Mouse (Mus musculus): ENCODE results near the gene Tmem150c. TPM values are rescaled to one million over a fixed set of nuclear protein-coding genes. Genes with fewer than 3 reads are reported as not detected.

Tmem150c gene
- polyA plus RNA-seq (2015; fragmentation: Nextera tagmentation; extraction: Ambion mirVana) = 18.4 and 21.9 TPM in 2 replicates

DNA sequence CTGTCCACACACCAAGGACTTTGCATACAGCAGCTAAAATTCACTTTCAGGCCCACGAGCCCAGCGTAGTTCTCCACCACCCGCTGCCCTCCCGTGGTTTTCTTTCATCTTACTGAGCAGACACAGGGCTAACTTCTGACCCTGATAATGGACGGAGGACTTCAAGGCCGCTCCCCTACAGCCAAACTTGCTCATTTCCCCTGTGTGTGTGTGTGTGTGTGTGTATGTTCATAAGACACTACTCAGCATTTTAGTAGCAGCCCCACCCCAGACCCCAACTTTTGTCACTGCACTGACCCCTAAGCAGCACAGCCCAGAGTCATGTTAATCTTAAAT lies at the start of gene Tmem150c:
TSS of gene Tmem150c (minus strand) at position 171 of the 336 bp plus-strand sequence.
- H3K4me3 ChIP-seq (replicated peaks) = peak within 1 kb of the TSS; percentile 78
- peak within 1 kb of the TSS; percentile 68 for H3K9ac ChIP-seq
- ATAC-seq (replicated peaks; ENCODE audit: low FRiP score) = no peak; the same call in 1 of the 2 replicates
- H3K36me3 ChIP-seq = no peaks in the 10 kb centered on the region
- H3K4me2 ChIP-seq = peak within 1 kb of the TSS; percentile 99
- peaks cover 22% of the 10 kb centered on the region for H3K4me1 ChIP-seq
- 5% methylated on average over 6 of the region's 6 CpGs for WGBS
- H3K9me3 ChIP-seq (replicated peaks) = no peaks in the 10 kb centered on the region
- H3K27me3 ChIP-seq = peaks cover 31% of the 10 kb centered on the region
- peak within 1 kb of the TSS; percentile 73 for H3K27ac ChIP-seq

- H3K4me1 ChIP-seq = 0 out of 2 replicates have a peak, but pooled peaks cover 2% of the 10 kb centered on the region
- no peaks in the 10 kb centered on the region for H3K9me3 ChIP-seq (replicated peaks)
- no peak overlapping the region for H3K9ac ChIP-seq
- WGBS = 65% methylated on average over 7 of the region's 7 CpGs
- no peak overlapping the region for H3K27ac ChIP-seq
- no peaks in the 10 kb centered on the region for H3K27me3 ChIP-seq
- no peaks in the 10 kb centered on the region for H3K36me3 ChIP-seq
- ATAC-seq (replicated peaks; ENCODE audit: low FRiP score) = no peak
- no peak overlapping the region for H3K4me2 ChIP-seq
- no peak overlapping the region for H3K4me3 ChIP-seq (replicated peaks)
Measured at GRCm38 (mm10) chr5:100209093-100209492, 49.5 kb upstream of the Tmem150c start.

- no peak overlapping the region for H3K27ac ChIP-seq
- H3K4me2 ChIP-seq = no peak overlapping the region
- H3K9me3 ChIP-seq (replicated peaks) = no peaks in the 10 kb centered on the region
- H3K9ac ChIP-seq = no peak overlapping the region
- 51% methylated on average over 6 of the region's 6 CpGs for WGBS
- H3K36me3 ChIP-seq = no peaks in the 10 kb centered on the region
- H3K4me3 ChIP-seq (replicated peaks) = no peak overlapping the region
- no peaks in the 10 kb centered on the region for H3K27me3 ChIP-seq
- 0 out of 2 replicates have a peak, but pooled peaks cover 2% of the 10 kb centered on the region for H3K4me1 ChIP-seq
- ATAC-seq (replicated peaks; ENCODE audit: low FRiP score) = no peak
Measured at GRCm38 (mm10) chr5:100206675-100207074, 47.1 kb upstream of the Tmem150c start.

GRCm38 (mm10) chr5:100205519-100206189 lies 46.0 kb upstream of the Tmem150c start:
- H3K27ac ChIP-seq = no peak overlapping the region
- H3K4me3 ChIP-seq (replicated peaks) = no peak overlapping the region
- H3K36me3 ChIP-seq = no peaks in the 10 kb centered on the region
- H3K9ac ChIP-seq = no peak overlapping the region
- H3K27me3 ChIP-seq = no peaks in the 10 kb centered on the region
- H3K4me1 ChIP-seq = 0 out of 2 replicates have a peak, but pooled peaks cover 2% of the 10 kb centered on the region
- 78% methylated on average over 9 of the region's 9 CpGs for WGBS
- no peaks in the 10 kb centered on the region for H3K9me3 ChIP-seq (replicated peaks)
- no peak for ATAC-seq (replicated peaks; ENCODE audit: low FRiP score)
- no peak overlapping the region for H3K4me2 ChIP-seq

DNA sequence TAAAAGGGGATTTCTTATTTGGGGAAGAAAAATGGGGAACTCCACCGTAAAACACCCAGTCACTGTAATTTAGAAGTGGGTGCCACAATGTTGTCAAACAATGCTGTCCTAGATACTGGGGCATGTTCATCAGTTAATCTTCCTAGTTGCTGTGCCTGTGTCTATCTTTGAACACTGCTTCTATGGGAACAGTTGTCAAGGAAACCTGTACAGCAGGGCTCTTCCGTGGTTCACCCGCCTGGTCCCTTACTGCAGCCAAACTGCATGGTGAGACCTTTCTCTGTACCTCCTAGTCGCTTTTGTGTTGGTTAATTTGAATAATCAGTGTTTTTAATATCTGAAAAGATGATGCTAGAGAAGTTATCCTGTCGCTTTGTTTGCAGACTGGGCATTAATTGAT lies 41.2 kb upstream of the Tmem150c start:
- H3K27me3 ChIP-seq = no peaks in the 10 kb centered on the region
- H3K27ac ChIP-seq = no peak overlapping the region
- H3K4me3 ChIP-seq (replicated peaks) = no peak overlapping the region
- WGBS = 62% methylated on average over 5 of the region's 5 CpGs
- no peak overlapping the region for H3K9ac ChIP-seq
- ATAC-seq (replicated peaks; ENCODE audit: low FRiP score) = no peak
- no peak overlapping the region for H3K4me2 ChIP-seq
- H3K4me1 ChIP-seq = peaks cover 13% of the 10 kb centered on the region
- H3K9me3 ChIP-seq (replicated peaks) = no peaks in the 10 kb centered on the region
- H3K36me3 ChIP-seq = no peaks in the 10 kb centered on the region

GRCm38 (mm10) chr5:100200296-100200695 lies 40.7 kb upstream of the Tmem150c start:
- H3K4me3 ChIP-seq (replicated peaks) = no peak overlapping the region
- no peak overlapping the region for H3K4me2 ChIP-seq
- H3K4me1 ChIP-seq = peaks cover 13% of the 10 kb centered on the region
- no peak for ATAC-seq (replicated peaks; ENCODE audit: low FRiP score)
- H3K36me3 ChIP-seq = no peaks in the 10 kb centered on the region
- H3K27ac ChIP-seq = no peak overlapping the region
- H3K9ac ChIP-seq = no peak overlapping the region
- H3K9me3 ChIP-seq (replicated peaks) = no peaks in the 10 kb centered on the region
- WGBS = 77% methylated on average over 5 of the region's 5 CpGs
- no peaks in the 10 kb centered on the region for H3K27me3 ChIP-seq

- Histone ChIP-seq H3K4me3 (replicated peaks) (no peak overlapping the region), H3K36me3 (no peaks in the 10 kb centered on the region), H3K27ac (no peak overlapping the region), H3K9me3 (replicated peaks) (no peaks in the 10 kb centered on the region), H3K4me2 (no peak overlapping the region), H3K9ac (no peak overlapping the region), H3K4me1 (peaks cover 13% of the 10 kb centered on the region), H3K27me3 (no peaks in the 10 kb centered on the region)
- no peak for ATAC-seq (replicated peaks; ENCODE audit: low FRiP score)
- WGBS = 50% methylated on average over 7 of the region's 7 CpGs
Measured at GRCm38 (mm10) chr5:100199092-100199853, 39.7 kb upstream of the Tmem150c start.

DNA sequence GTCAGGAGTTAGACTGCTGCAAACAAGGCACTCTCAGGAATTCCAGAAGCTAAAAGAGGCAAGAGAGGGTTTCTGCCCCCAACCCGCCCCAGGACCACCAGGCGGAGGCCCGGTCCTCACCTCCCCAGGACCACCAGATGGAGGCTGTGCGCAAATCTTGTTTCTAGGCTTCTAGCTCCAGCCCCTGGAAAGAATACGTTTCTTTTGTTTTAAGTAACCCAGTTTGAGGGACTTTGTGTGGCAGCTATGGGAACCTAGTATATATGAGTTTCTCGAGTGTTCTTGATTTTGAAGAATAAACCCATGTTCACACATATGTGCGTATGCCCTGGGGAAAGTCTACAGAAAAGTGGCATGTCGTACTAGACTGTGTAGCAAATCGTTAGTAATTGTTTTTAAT lies 37.9 kb upstream of the Tmem150c start:
- 73% methylated on average over 9 of the region's 9 CpGs for WGBS
- H3K9me3 ChIP-seq (replicated peaks) = no peaks in the 10 kb centered on the region
- no peak for ATAC-seq (replicated peaks; ENCODE audit: low FRiP score)
- no peaks in the 10 kb centered on the region for H3K36me3 ChIP-seq
- peak overlapping the region; percentile 24 for H3K4me2 ChIP-seq
- H3K27me3 ChIP-seq = no peaks in the 10 kb centered on the region
- H3K9ac ChIP-seq = no peak overlapping the region
- no peak overlapping the region for H3K27ac ChIP-seq
- H3K4me3 ChIP-seq (replicated peaks) = no peak overlapping the region
- peaks cover 13% of the 10 kb centered on the region for H3K4me1 ChIP-seq

DNA sequence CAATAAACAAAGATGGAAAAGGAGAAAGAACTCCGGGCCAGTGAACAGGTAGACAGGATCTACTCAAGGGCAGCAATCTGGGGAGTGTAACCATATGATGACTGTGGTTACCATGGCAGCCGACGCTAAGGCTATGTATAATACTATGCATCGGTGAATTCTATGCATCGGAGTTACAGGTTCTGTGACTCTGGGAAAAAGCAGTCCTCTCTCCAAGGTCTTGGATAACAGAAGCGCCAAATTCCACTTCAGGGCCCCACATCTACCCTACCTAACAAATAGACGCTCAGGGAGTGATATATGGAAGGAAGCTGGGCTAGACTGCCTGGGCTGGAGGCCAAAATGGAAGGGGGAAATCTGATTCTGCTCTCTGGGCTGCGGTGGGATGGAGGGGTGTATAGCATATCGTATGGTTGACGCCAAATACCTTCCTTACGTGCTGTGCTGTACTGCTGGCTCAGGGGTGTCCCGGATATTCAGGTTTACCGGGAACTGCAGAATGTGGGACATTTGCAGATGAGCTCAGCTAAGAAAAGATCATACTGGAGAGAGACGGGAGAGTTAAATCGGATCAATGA lies 37.3 kb upstream of the Tmem150c start:
- Histone ChIP-seq H3K4me2 (peak overlapping the region; percentile 24), H3K9ac (no peak overlapping the region), H3K27me3 (no peaks in the 10 kb centered on the region), H3K27ac (no peak overlapping the region), H3K4me3 (replicated peaks) (no peak overlapping the region), H3K4me1 (peaks cover 13% of the 10 kb centered on the region), H3K9me3 (replicated peaks) (no peaks in the 10 kb centered on the region), H3K36me3 (no peaks in the 10 kb centered on the region)
- 27% methylated on average over 15 of the region's 15 CpGs for WGBS
- ATAC-seq (replicated peaks; ENCODE audit: low FRiP score) = peak; percentile 43; the same call in 1 of the 2 replicates

- WGBS = 45% methylated on average over 9 of the region's 9 CpGs
- Histone ChIP-seq H3K27me3 (no peaks in the 10 kb centered on the region), H3K9me3 (replicated peaks) (no peaks in the 10 kb centered on the region), H3K27ac (no peak overlapping the region), H3K4me1 (peaks cover 13% of the 10 kb centered on the region), H3K9ac (no peak overlapping the region), H3K4me2 (no peak overlapping the region), H3K36me3 (no peaks in the 10 kb centered on the region), H3K4me3 (replicated peaks) (no peak overlapping the region)
- ATAC-seq (replicated peaks; ENCODE audit: low FRiP score) = no peak
Measured at GRCm38 (mm10) chr5:100196397-100196796, 36.8 kb upstream of the Tmem150c start.

- peaks cover 4% of the 10 kb centered on the region for H3K4me1 ChIP-seq
- 90% methylated on average over 14 of the region's 14 CpGs for WGBS
- H3K4me3 ChIP-seq (replicated peaks) = no peak overlapping the region
- no peak overlapping the region for H3K4me2 ChIP-seq
- H3K27ac ChIP-seq = no peak overlapping the region
- ATAC-seq (replicated peaks; ENCODE audit: low FRiP score) = no peak
- H3K36me3 ChIP-seq = no peaks in the 10 kb centered on the region
- no peak overlapping the region for H3K9ac ChIP-seq
- H3K9me3 ChIP-seq (replicated peaks) = no peaks in the 10 kb centered on the region
- no peaks in the 10 kb centered on the region for H3K27me3 ChIP-seq
Measured at GRCm38 (mm10) chr5:100191438-100192190, 32.0 kb upstream of the Tmem150c start.

Measured in kidney, embryonic 15.5 days (tissue).